Mouse (Mus musculus): ENCODE data around the gene Olfr295. TPM values are rescaled to one million over a fixed set of nuclear protein-coding genes. Genes with fewer than 3 reads are reported as not detected.

Olfr295 gene
- polyA plus RNA-seq (2016; fragmentation: Nextera tagmentation; extraction: Ambion mirVana): not detected in 2 replicates

GRCm38 (mm10) chr7:86583562-86583961 lies at the start of gene Olfr295:
Gene Olfr295 (plus strand): TSS chr7:86583862.
- Histone ChIP-seq H3K27ac (no peak within 1 kb of the TSS), H3K9ac (no peak within 1 kb of the TSS), H3K27me3 (replicated peaks) (no peaks in the 10 kb centered on the region), H3K9me3 (no peaks in the 10 kb centered on the region), H3K4me3 (no peak within 1 kb of the TSS), H3K4me2 (replicated peaks) (no peak within 1 kb of the TSS), H3K36me3 (no peaks in the 10 kb centered on the region), H3K4me1 (no peaks in the 10 kb centered on the region)
- ATAC-seq (ENCODE audit: low FRiP score, low read depth): no peak
- 83% methylated on average over 2 of the region's 2 CpGs for WGBS

- Histone ChIP-seq H3K27me3 (replicated peaks) (no peaks in the 10 kb centered on the region), H3K4me3 (no peak within 1 kb of the TSS), H3K4me2 (replicated peaks) (no peak within 1 kb of the TSS), H3K9ac (no peak within 1 kb of the TSS), H3K36me3 (no peaks in the 10 kb centered on the region), H3K27ac (no peak within 1 kb of the TSS), H3K4me1 (no peaks in the 10 kb centered on the region), H3K9me3 (no peaks in the 10 kb centered on the region)
- WGBS: 57% methylated on average over 2 of the region's 2 CpGs
- ATAC-seq (ENCODE audit: low FRiP score, low read depth): no peak
Measured at GRCm38 (mm10) chr7:86616543-86616942, 32.9 kb downstream of the Olfr295 start, which contains the start of gene Olfr294. Gene Olfr294 (minus strand): TSS chr7:86616643.

Other genes with a start within 250 kb of the Olfr295 start
- gene Olfr307, start 246.3 kb upstream of the Olfr295 start, polyA plus RNA-seq (2016; fragmentation: Nextera tagmentation; extraction: Ambion mirVana): not detected in 2 replicates
- not detected in 2 replicates for gene Olfr305, start 216.9 kb upstream of the Olfr295 start, polyA plus RNA-seq (2016; fragmentation: Nextera tagmentation; extraction: Ambion mirVana)
- not detected in 2 replicates for gene Olfr304, start 197.2 kb upstream of the Olfr295 start, polyA plus RNA-seq (2016; fragmentation: Nextera tagmentation; extraction: Ambion mirVana)
- not detected in 2 replicates for gene Olfr303, start 186.1 kb upstream of the Olfr295 start, polyA plus RNA-seq (2016; fragmentation: Nextera tagmentation; extraction: Ambion mirVana)
- not detected in 2 replicates for gene Olfr301, start 180.0 kb upstream of the Olfr295 start, polyA plus RNA-seq (2016; fragmentation: Nextera tagmentation; extraction: Ambion mirVana)
- not detected in 2 replicates for gene Olfr299, start 123.9 kb upstream of the Olfr295 start, polyA plus RNA-seq (2016; fragmentation: Nextera tagmentation; extraction: Ambion mirVana)
- not detected in 2 replicates for gene Olfr298, start 91.4 kb upstream of the Olfr295 start, polyA plus RNA-seq (2016; fragmentation: Nextera tagmentation; extraction: Ambion mirVana)
- gene Olfr297, start 63.9 kb upstream of the Olfr295 start, polyA plus RNA-seq (2016; fragmentation: Nextera tagmentation; extraction: Ambion mirVana): not detected in 2 replicates
- not detected in 2 replicates for gene Olfr294, start 32.8 kb downstream of the Olfr295 start, polyA plus RNA-seq (2016; fragmentation: Nextera tagmentation; extraction: Ambion mirVana)
- not detected in 2 replicates for gene Olfr293, start 65.2 kb downstream of the Olfr295 start, polyA plus RNA-seq (2016; fragmentation: Nextera tagmentation; extraction: Ambion mirVana)
- not detected in 2 replicates for gene Olfr292, start 104.5 kb downstream of the Olfr295 start, polyA plus RNA-seq (2016; fragmentation: Nextera tagmentation; extraction: Ambion mirVana)
- 0.43 and 0.53 TPM in 2 replicates for gene Folh1, start 192.1 kb downstream of the Olfr295 start, polyA plus RNA-seq (2016; fragmentation: Nextera tagmentation; extraction: Ambion mirVana)
- gene Vmn2r77, start 211.2 kb downstream of the Olfr295 start, polyA plus RNA-seq (2016; fragmentation: Nextera tagmentation; extraction: Ambion mirVana): not detected in 2 replicates

All from neural tube, embryonic 12.5 days (tissue).